Mouse (Mus musculus) hindbrain, embryonic 11.5 days (tissue): ENCODE measurements at regions not wholly inside any gene's neighbourhood (a gene's known extent, or its start where the extent isn't known, plus 50 kb on each side); places are given as distances from the start of the nearest gene placed in this dataset.
"Not testable (repeated sequence)": the region's sequence is repeated elsewhere in the genome, so short reads cannot be mapped to it uniquely, and the experiment has no call there.

Experiments
- ATAC-seq: fragments of 200-750 bp; cut with Nextera tagmentation; 2 replicates; pipeline ENCODE4 v1.8.0; 2017; ENCODE audit warnings: mild to moderate bottlenecking, moderate TSS enrichment, moderate library complexity; ENCODE audit not compliant: low FRiP score
- DNase-seq: peaks from one replicate; pipeline ENCODE4 v3.0.0-alpha.2; 2015; ENCODE audit warnings: low spot score
- H3K27ac ChIP-seq: fragments of 300-500 bp; sonication (generic); 2 replicates; pipeline ENCODE4 v1.5.1; 2014; ENCODE audit warnings: mild to moderate bottlenecking, low read depth, low read length
- H3K27me3 ChIP-seq: fragments of 300-500 bp; sonication (generic); 2 replicates; pipeline ENCODE4 v1.6.1; 2014; ENCODE audit warnings: mild to moderate bottlenecking, low read length, moderate library complexity, mixed read lengths; ENCODE audit not compliant: control insufficient read depth, insufficient read depth
- H3K36me3 ChIP-seq: fragments of 300-500 bp; sonication (generic); 2 replicates; pipeline ENCODE4 v1.6.1; 2014; ENCODE audit warnings: mild to moderate bottlenecking, low read length, moderate library complexity, mixed read lengths; ENCODE audit not compliant: control insufficient read depth, insufficient read depth
- H3K4me1 ChIP-seq: fragments of 300-500 bp; sonication (generic); replicated peaks from 2 replicates; pipeline ENCODE4 v1.6.1; 2014; ENCODE audit warnings: low read length, mixed read lengths; ENCODE audit not compliant: control insufficient read depth, insufficient read depth
- H3K4me2 ChIP-seq: fragments of 300-500 bp; sonication (generic); replicated peaks from 2 replicates; pipeline ENCODE4 v1.6.1; 2014; ENCODE audit warnings: mild to moderate bottlenecking, low read depth, low read length
- H3K4me3 ChIP-seq: fragments of 300-500 bp; sonication (generic); 2 replicates; pipeline ENCODE4 v1.5.1; 2014; ENCODE audit warnings: low read depth, low read length
- H3K9ac ChIP-seq: fragments of 300-500 bp; sonication (generic); 2 replicates; pipeline ENCODE4 v1.6.1; 2014; ENCODE audit warnings: low read depth, low read length
- H3K9me3 ChIP-seq: fragments of 300-500 bp; sonication (generic); 2 replicates; pipeline ENCODE4 v1.6.1; 2016; ENCODE audit warnings: low read length; ENCODE audit not compliant: control insufficient read depth
- WGBS: fragments of 180-500 bp; shearing (Covaris S2); extraction: QIAGEN DNeasy Blood & Tissue Kit; methylation state at CpG from one replicate; pipeline ENCODE4 v1.1.7; 2014; 5-methylcytosine and 5-hydroxymethylcytosine counted together

- no peaks in the 10 kb centered on the region for H3K36me3 ChIP-seq
- H3K27ac ChIP-seq = no peak overlapping the region
- no peak overlapping the region for H3K9ac ChIP-seq
- ATAC-seq (no peak), DNase-seq (no peak)
- H3K27me3 ChIP-seq = no peaks in the 10 kb centered on the region
- H3K4me3 ChIP-seq = no peak overlapping the region
- no peaks in the 10 kb centered on the region for H3K9me3 ChIP-seq
- WGBS = 90% methylated on average over 5 of the region's 5 CpGs
- no peak overlapping the region for H3K4me2 ChIP-seq
- no peaks in the 10 kb centered on the region for H3K4me1 ChIP-seq
These were observed 593.3 kb upstream of the Slc8a1 start for GRCm38 (mm10) chr17:82331429-82331828.

- H3K9me3 ChIP-seq = no peaks in the 10 kb centered on the region
- no peaks in the 10 kb centered on the region for H3K27me3 ChIP-seq
- H3K4me2 ChIP-seq = no peak overlapping the region
- no peaks in the 10 kb centered on the region for H3K4me1 ChIP-seq
- no peak overlapping the region for H3K4me3 ChIP-seq
- WGBS = 85% methylated on average over 5 of the region's 5 CpGs
- no peak overlapping the region for H3K9ac ChIP-seq
- no peak overlapping the region for H3K27ac ChIP-seq
- DNase-seq (no peak), ATAC-seq (no peak)
- no peaks in the 10 kb centered on the region for H3K36me3 ChIP-seq
These were observed 574.0 kb upstream of the Slc8a1 start for GRCm38 (mm10) chr17:82312191-82312590.

- Histone ChIP-seq H3K4me1 (no peaks in the 10 kb centered on the region), H3K4me3 (no peak overlapping the region), H3K4me2 (no peak overlapping the region), H3K9me3 (no peaks in the 10 kb centered on the region), H3K36me3 (no peaks in the 10 kb centered on the region), H3K27me3 (no peaks in the 10 kb centered on the region), H3K9ac (no peak overlapping the region), H3K27ac (no peak overlapping the region)
- ATAC-seq = no peak
- no peak for DNase-seq
These were observed 568.2 kb upstream of the Slc8a1 start for GRCm38 (mm10) chr17:82306347-82306746.

DNA sequence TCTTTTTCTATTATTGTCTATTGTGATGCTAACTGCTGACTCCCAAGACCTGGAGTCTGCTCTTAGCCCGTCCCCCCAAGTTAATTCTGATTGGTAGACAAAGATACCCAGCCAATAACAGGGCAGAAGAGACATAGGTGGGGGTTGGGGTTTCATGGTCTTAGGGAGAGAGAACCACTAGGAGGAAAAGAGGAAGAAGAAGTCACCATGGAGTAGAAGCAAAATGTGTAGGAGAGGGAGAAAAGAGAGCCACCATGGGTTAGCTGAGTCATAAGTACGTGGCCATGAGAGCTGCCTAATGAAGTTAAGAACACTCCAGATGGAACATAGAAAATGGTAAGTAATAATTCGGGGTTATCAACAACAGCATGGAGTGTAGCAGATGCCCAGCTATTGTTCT is 539.6 kb upstream of the Slc8a1 start:
- 84% methylated on average over 3 of the region's 3 CpGs for whole genome bisulfite sequencing

GRCm38 (mm10) chr17:82273946-82274345 is 535.8 kb upstream of the Slc8a1 start:
- ATAC-seq = no peak
- Histone ChIP-seq H3K36me3 (no peaks in the 10 kb centered on the region), H3K27me3 (no peaks in the 10 kb centered on the region), H3K27ac (no peak overlapping the region), H3K4me3 (no peak overlapping the region), H3K9me3 (no peaks in the 10 kb centered on the region), H3K4me1 (no peaks in the 10 kb centered on the region), H3K4me2 (no peak overlapping the region), H3K9ac (no peak overlapping the region)
- DNase-seq = no peak
- 85% methylated on average over 4 of the region's 4 CpGs for WGBS

More for the DNA sequence above, 539.6 kb upstream of the Slc8a1 start:
- Histone ChIP-seq H3K9ac (no peak overlapping the region), H3K27me3 (no peaks in the 10 kb centered on the region), H3K36me3 (no peaks in the 10 kb centered on the region), H3K27ac (no peak overlapping the region), H3K9me3 (no peaks in the 10 kb centered on the region), H3K4me3 (no peak overlapping the region), H3K4me2 (no peak overlapping the region), H3K4me1 (no peaks in the 10 kb centered on the region)
- ATAC-seq (no peak), DNase-seq (no peak)

GRCm38 (mm10) chr17:82272845-82273244 is 534.7 kb upstream of the Slc8a1 start:
- Histone ChIP-seq H3K36me3 (no peaks in the 10 kb centered on the region), H3K27ac (no peak overlapping the region), H3K27me3 (no peaks in the 10 kb centered on the region), H3K9me3 (no peaks in the 10 kb centered on the region), H3K9ac (no peak overlapping the region), H3K4me2 (no peak overlapping the region), H3K4me3 (no peak overlapping the region), H3K4me1 (no peaks in the 10 kb centered on the region)
- WGBS = 79% methylated on average over 1 of the region's 1 CpGs
- DNase-seq (no peak), ATAC-seq (no peak)

DNA sequence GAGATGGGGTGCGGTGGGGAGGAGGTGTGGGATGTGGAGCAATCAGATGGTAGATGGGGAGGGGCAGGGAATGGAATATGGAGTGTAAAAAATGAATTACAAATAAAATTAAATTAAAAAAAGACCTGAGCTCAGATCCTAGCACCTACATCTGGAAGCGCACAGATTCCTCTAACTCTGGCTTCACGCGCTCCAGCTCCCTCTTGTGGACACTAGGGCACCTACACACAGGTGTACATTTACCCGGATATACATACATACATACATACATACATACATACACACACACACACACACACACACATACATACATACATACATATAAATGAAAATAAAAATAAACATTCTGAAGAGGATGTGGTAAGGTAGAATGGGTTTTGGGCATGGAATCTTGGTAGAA is 528.7 kb upstream of the Slc8a1 start:
- H3K9ac ChIP-seq, H3K9me3 ChIP-seq, ATAC-seq, DNase-seq, H3K4me1 ChIP-seq, H3K4me2 ChIP-seq, H3K27me3 ChIP-seq, H3K36me3 ChIP-seq, H3K27ac ChIP-seq, H3K4me3 ChIP-seq: not testable (repeated sequence)
- 89% methylated on average over 5 of the region's 5 CpGs for WGBS

DNA sequence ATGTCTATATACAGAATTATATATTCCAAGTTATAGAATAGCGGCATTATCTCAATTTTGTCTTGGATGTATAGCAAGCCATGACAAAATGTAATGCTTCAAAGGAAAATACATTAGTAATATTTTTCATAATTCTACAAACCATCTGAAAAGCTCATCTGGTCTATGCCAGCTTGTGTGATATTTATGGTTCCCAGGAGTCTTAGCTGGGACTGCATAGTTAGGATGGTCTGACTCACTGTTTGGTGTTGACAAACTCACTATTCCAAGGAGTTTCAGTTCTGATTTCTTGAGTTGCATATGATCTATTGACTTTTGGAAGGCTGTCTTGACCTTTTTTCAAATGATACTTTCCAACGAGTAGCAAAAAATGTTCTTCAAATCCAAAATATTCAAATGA is 514.2 kb upstream of the Slc8a1 start:
- Histone ChIP-seq H3K27ac (no peak overlapping the region), H3K9me3 (no peaks in the 10 kb centered on the region), H3K27me3 (no peaks in the 10 kb centered on the region), H3K4me3 (no peak overlapping the region), H3K9ac (no peak overlapping the region), H3K4me2 (no peak overlapping the region), H3K4me1 (no peaks in the 10 kb centered on the region), H3K36me3 (no peaks in the 10 kb centered on the region)
- WGBS = 90% methylated on average over 2 of the region's 2 CpGs
- ATAC-seq (no peak), DNase-seq (no peak)

DNA sequence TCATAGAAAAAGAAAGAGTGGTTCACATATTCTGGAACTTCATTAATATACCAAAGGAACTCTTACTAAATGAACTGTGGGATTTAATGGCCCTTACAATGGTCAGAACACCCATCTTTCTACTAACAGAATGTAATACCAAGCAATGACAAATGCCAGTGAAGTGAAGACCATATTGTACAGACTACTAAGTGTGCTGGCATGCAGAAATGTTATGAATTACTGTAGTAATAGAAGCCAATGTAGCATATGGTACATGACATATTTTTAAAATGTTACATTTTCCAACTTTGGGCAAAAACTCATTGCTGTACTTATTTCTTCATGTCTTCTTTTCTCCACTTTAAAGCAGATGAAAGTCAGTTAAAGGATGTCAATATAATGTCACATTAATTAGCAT is 513.7 kb upstream of the Slc8a1 start:
- H3K9me3 ChIP-seq = no peaks in the 10 kb centered on the region
- no peak for ATAC-seq
- H3K27ac ChIP-seq = no peak overlapping the region
- DNase-seq = no peak
- H3K36me3 ChIP-seq = no peaks in the 10 kb centered on the region
- H3K4me1 ChIP-seq = no peaks in the 10 kb centered on the region
- no peaks in the 10 kb centered on the region for H3K27me3 ChIP-seq
- no peak overlapping the region for H3K4me3 ChIP-seq
- no peak overlapping the region for H3K4me2 ChIP-seq
- H3K9ac ChIP-seq = no peak overlapping the region
